Comparison of ENCODE assay signal across 13 mouse cellular contexts in the genomic region with DNA sequence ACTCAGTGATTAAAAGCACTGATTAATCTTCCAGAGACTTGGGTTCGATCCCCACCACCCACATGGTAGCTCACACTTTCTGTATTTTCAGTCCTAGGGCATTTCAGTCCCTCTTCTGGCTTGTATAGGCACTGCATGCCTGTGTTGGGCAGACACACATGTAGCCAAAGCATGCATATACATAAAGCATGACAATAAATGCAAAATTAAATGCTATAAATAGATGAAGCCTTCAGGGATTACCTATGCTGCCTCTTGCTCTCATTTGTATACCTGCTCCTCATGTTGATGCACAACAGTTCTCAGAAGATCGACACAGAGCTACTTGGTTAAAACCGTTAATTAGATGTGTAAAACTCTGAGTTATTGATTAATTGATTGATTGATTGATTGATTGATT.
"Had no signal": no experiment of that assay in that cellular context is flagged by ENCODE, and none has a peak within 500 bp of the region (broad histone marks: within the 10 kb centered on the region; RNA-seq: fewer than 3 reads in every experiment).

No protein-coding gene starts in this region.

- H3K4me1 ChIP-seq: intestine, embryonic 15.5 days; liver, embryonic 12.5 days; lung, embryonic 15.5 days; megakaryocyte, embryonic 14.5 days; midbrain, embryonic 13.5 days; neural tube, embryonic 12.5 days had no signal

- ATAC-seq: intestine, embryonic 15.5 days; liver, embryonic 12.5 days; midbrain, embryonic 13.5 days had no signal

- H3K4me3 ChIP-seq: intestine, embryonic 15.5 days; liver, embryonic 12.5 days; lung, embryonic 15.5 days; megakaryocyte, embryonic 14.5 days; midbrain, embryonic 13.5 days; neural tube, embryonic 12.5 days had no signal

- H3K9me3 ChIP-seq: intestine, embryonic 15.5 days; lung, embryonic 15.5 days had no signal

- H3K27ac ChIP-seq: intestine, embryonic 15.5 days; liver, embryonic 12.5 days; lung, embryonic 15.5 days; macrophage; midbrain, embryonic 13.5 days; neural tube, embryonic 12.5 days had no signal

- H3K9ac ChIP-seq: intestine, embryonic 15.5 days; liver, embryonic 12.5 days; lung, embryonic 15.5 days; midbrain, embryonic 13.5 days; neural tube, embryonic 12.5 days had no signal

- H3K4me2 ChIP-seq: intestine, embryonic 15.5 days; liver, embryonic 12.5 days; lung, embryonic 15.5 days; midbrain, embryonic 13.5 days; neural tube, embryonic 12.5 days had no signal

- DNase-seq: kidney, adult 9 months; kidney, postnatal 14 days; left cerebral cortex, postnatal 4 days; lung, postnatal 14 days; thymus, adult 18-20 months; thymus, postnatal 14 days had no signal

- H3K36me3 ChIP-seq: intestine, embryonic 15.5 days; liver, embryonic 12.5 days; lung, embryonic 15.5 days; midbrain, embryonic 13.5 days; neural tube, embryonic 12.5 days had no signal

- H3K27me3 ChIP-seq: intestine, embryonic 15.5 days; liver, embryonic 12.5 days; lung, embryonic 15.5 days; megakaryocyte, embryonic 14.5 days; midbrain, embryonic 13.5 days; neural tube, embryonic 12.5 days had no signal
